Mouse (Mus musculus) hindbrain, embryonic 15.5 days (tissue): ENCODE results near the gene Fezf1. TPM values are rescaled to one million over a fixed set of nuclear protein-coding genes. Genes with fewer than 3 reads are reported as not detected.

Source experiments
- ATAC-seq: fragments of 200-750 bp; cut with Nextera tagmentation; 2 replicates; pipeline ENCODE4 v1.8.0; 2017; ENCODE audit warnings: low read depth, moderate number of reproducible peaks, moderate TSS enrichment; ENCODE audit not compliant: low FRiP score
- H3K27ac ChIP-seq: fragments of 300-500 bp; sonication (generic); replicated peaks from 2 replicates; pipeline ENCODE4 v1.5.1; 2015; ENCODE audit warnings: mild to moderate bottlenecking, inconsistent platforms
- H3K27me3 ChIP-seq: fragments of 300-500 bp; sonication (generic); 2 replicates; pipeline ENCODE4 v1.6.1; 2015; ENCODE audit warnings: control low read depth, inconsistent platforms
- H3K36me3 ChIP-seq: fragments of 300-500 bp; sonication (generic); 2 replicates; pipeline ENCODE4 v1.6.1; 2015; ENCODE audit warnings: control low read depth, inconsistent platforms
- H3K4me1 ChIP-seq: fragments of 300-500 bp; sonication (generic); replicated peaks from 2 replicates; pipeline ENCODE4 v1.6.1; 2015; ENCODE audit warnings: control low read depth, inconsistent platforms
- H3K4me2 ChIP-seq: fragments of 300-500 bp; sonication (generic); 2 replicates; pipeline ENCODE4 v1.6.1; 2015; ENCODE audit warnings: moderate library complexity, mild to moderate bottlenecking, inconsistent platforms
- H3K4me3 ChIP-seq: fragments of 300-500 bp; sonication (generic); 2 replicates; pipeline ENCODE4 v1.5.1; 2015; ENCODE audit warnings: mild to moderate bottlenecking, inconsistent platforms
- H3K9ac ChIP-seq: fragments of 300-500 bp; sonication (generic); 2 replicates; pipeline ENCODE4 v1.6.1; 2015; ENCODE audit warnings: inconsistent platforms
- H3K9me3 ChIP-seq: fragments of 300-500 bp; sonication (generic); 2 replicates; pipeline ENCODE4 v1.6.1; 2016; ENCODE audit warnings: control low read depth, inconsistent platforms
- WGBS: fragments of 180-500 bp; shearing (Covaris S2); methylation state at CpG from one replicate; pipeline ENCODE4 v1.1.7; 2015; 5-methylcytosine and 5-hydroxymethylcytosine counted together
- polyA plus RNA-seq: library from polyadenylated mRNA; unstranded; fragments of >200 nt; fragmentation: Nextera tagmentation; extraction: Ambion mirVana; gene quantifications from 2 replicates; pipeline ENCODE4 v1.2.1, GENCODE M21; 2015

Fezf1 gene
- polyA plus RNA-seq, 1 experiment from 2014 or later: not detected

GRCm38 (mm10) chr6:23254644-23255043 lies 6.5 kb upstream of the Fezf1 start:
- WGBS: 3% methylated on average over 11 of the region's 11 CpGs
- ATAC-seq: no peak
- H3K36me3 ChIP-seq: no peaks in the 10 kb centered on the region
- peaks cover 88% of the 10 kb centered on the region for H3K27me3 ChIP-seq
- peaks cover 2% of the 10 kb centered on the region for H3K4me1 ChIP-seq
- H3K4me3 ChIP-seq: no peak overlapping the region
- H3K4me2 ChIP-seq: no peak overlapping the region
- H3K9me3 ChIP-seq: no peaks in the 10 kb centered on the region
- no peak overlapping the region for H3K27ac ChIP-seq
- H3K9ac ChIP-seq: no peak overlapping the region

GRCm38 (mm10) chr6:23253353-23254311 lies 5.5 kb upstream of the Fezf1 start:
- no peak overlapping the region for H3K4me2 ChIP-seq
- no peak overlapping the region for H3K4me3 ChIP-seq
- no peaks in the 10 kb centered on the region for H3K36me3 ChIP-seq
- peaks cover 83% of the 10 kb centered on the region for H3K27me3 ChIP-seq
- under 1% methylated on average over 43 of the region's 43 CpGs for WGBS
- peaks cover 5% of the 10 kb centered on the region for H3K4me1 ChIP-seq
- ATAC-seq: 0 out of 2 replicates have a peak, but pooled peaks have one; percentile 36
- H3K9ac ChIP-seq: no peak overlapping the region
- no peak overlapping the region for H3K27ac ChIP-seq
- no peaks in the 10 kb centered on the region for H3K9me3 ChIP-seq

DNA sequence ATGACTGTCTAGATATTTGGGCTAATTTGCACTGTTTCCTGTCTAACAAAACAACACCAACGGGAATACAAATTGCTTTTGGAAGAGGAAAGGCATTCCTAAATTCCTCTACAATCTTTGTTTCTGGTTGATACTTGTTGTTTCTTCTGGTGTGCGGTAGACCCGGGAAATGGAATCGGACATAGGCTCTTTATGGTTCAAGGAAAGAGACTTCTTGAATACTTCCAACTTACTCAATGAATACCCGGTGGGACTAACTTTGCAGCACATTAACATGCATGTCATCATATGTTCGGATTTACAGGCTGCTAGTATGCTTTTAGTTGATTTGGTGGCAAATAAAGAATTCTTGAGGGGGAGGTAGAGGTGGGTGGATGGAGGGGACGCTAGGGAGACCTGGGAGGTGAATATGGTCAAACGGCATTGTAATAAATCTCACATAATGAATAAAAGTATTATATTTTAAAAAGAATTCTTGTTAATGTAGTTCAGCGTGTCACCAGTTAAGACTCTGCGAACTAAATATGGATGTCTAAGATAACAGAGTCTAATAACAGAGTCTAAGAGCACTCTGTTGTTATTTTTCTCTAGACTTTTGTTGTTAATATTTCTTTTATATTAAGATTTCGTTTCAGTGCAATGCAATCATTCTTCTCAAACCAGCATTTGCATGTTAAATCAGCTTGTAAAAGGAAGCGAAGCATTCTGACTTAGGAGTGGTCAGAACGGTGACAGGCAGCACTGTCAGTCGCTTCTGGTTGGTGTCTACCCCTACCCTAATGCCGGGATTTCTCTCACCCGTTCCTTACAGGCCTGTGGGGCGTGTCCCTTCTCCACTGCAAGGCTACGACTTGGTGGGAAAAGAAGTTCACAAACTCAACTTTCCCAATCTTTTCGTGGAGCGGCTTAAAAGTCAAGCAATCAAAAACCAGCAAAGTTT lies 4.3 kb upstream of the Fezf1 start:
- peaks cover 81% of the 10 kb centered on the region for H3K27me3 ChIP-seq
- no peak overlapping the region for H3K9ac ChIP-seq
- H3K36me3 ChIP-seq: no peaks in the 10 kb centered on the region
- no peak for ATAC-seq
- no peak overlapping the region for H3K27ac ChIP-seq
- no peak overlapping the region for H3K4me2 ChIP-seq
- H3K4me3 ChIP-seq: no peak overlapping the region
- H3K9me3 ChIP-seq: no peaks in the 10 kb centered on the region
- 1% methylated on average over 20 of the region's 20 CpGs for WGBS
- peaks cover 5% of the 10 kb centered on the region for H3K4me1 ChIP-seq

DNA sequence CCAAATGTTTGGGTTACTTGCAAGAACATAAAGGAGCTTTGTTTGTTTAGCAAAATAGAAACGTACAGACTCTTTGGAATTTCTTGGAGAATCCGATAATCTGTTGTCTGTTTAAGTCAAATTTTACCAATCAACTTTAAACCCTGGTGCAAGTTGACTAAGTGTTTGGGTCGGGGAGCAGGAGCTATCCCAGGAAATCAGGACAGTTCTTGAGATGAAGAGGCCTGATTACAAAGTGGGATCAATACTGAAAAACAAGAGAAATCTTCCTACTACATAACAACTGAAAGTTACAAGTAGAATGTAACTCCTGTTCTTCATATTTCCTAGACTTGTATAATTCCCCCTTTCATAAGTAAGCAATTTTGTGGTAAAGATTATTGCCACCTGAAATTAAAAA lies 3.3 kb upstream of the Fezf1 start:
- WGBS: 3% methylated on average over 3 of the region's 3 CpGs
- Histone ChIP-seq H3K9me3 (no peaks in the 10 kb centered on the region), H3K27me3 (peaks cover 77% of the 10 kb centered on the region), H3K4me2 (no peak overlapping the region), H3K9ac (no peak overlapping the region), H3K4me3 (no peak overlapping the region), H3K36me3 (no peaks in the 10 kb centered on the region), H3K4me1 (peaks cover 5% of the 10 kb centered on the region), H3K27ac (no peak overlapping the region)
- ATAC-seq: no peak

DNA sequence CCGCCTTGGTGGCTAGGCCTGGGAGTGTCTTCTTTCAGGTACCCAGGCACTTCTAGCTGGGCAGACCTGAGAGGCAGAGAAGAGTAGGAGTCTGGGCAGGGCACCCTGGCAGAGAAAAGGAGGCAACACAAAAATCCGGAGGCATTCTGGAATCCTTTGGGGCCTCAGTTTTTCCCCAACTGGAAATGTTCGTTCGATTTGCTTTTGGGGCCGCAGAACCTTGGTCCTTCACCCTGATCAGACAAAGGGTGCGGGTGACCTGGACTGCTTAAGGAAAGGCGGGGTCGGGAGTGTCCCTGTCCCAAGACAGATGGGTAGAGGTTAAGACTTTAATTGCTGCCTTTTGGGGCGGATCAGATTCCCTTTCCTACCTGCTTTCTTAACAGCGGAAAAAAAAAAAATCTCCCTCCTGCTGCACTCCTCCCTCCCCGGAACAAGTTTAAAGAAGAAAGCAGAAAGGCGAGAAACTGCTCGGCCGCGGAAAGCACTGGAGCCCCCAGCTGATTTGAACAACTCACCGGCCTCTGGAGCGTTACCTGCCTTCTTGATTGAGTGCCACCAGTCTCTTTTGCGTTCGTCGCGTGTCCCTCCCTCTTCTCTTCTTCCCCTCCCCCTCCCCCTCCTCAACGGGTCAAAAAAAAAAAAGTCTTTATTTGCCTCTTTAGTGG lies 2.3 kb upstream of the Fezf1 start:
- Histone ChIP-seq H3K4me1 (peaks cover 5% of the 10 kb centered on the region), H3K27ac (no peak overlapping the region), H3K4me3 (no peak overlapping the region), H3K27me3 (peaks cover 76% of the 10 kb centered on the region), H3K36me3 (no peaks in the 10 kb centered on the region), H3K4me2 (no peak overlapping the region), H3K9me3 (no peaks in the 10 kb centered on the region), H3K9ac (no peak overlapping the region)
- WGBS: 0% methylated on average over 22 of the region's 22 CpGs
- ATAC-seq: no peak

GRCm38 (mm10) chr6:23249616-23250287 lies 1.6 kb upstream of the Fezf1 start:
- WGBS: under 1% methylated on average over 29 of the region's 29 CpGs
- peaks cover 5% of the 10 kb centered on the region for H3K4me1 ChIP-seq
- H3K27ac ChIP-seq: no peak overlapping the region
- no peaks in the 10 kb centered on the region for H3K36me3 ChIP-seq
- peaks cover 71% of the 10 kb centered on the region for H3K27me3 ChIP-seq
- peak overlapping the region; percentile 52 for H3K4me2 ChIP-seq
- H3K4me3 ChIP-seq: peak overlapping the region; percentile 32
- H3K9ac ChIP-seq: no peak overlapping the region
- peak; percentile 39; the same call in 1 of the 2 replicates for ATAC-seq
- no peaks in the 10 kb centered on the region for H3K9me3 ChIP-seq

- ATAC-seq: no peak
- Histone ChIP-seq H3K27me3 (peaks cover 71% of the 10 kb centered on the region), H3K9ac (no peak overlapping the region), H3K9me3 (no peaks in the 10 kb centered on the region), H3K4me1 (peaks cover 5% of the 10 kb centered on the region), H3K36me3 (no peaks in the 10 kb centered on the region), H3K4me3 (peak overlapping the region; percentile 32; the same call in 1 of the 2 replicates), H3K4me2 (peak overlapping the region; percentile 52), H3K27ac (no peak overlapping the region)
- WGBS: under 1% methylated on average over 20 of the region's 24 CpGs
Observed at GRCm38 (mm10) chr6:23249053-23249401, 865 bp upstream of the Fezf1 start.

DNA sequence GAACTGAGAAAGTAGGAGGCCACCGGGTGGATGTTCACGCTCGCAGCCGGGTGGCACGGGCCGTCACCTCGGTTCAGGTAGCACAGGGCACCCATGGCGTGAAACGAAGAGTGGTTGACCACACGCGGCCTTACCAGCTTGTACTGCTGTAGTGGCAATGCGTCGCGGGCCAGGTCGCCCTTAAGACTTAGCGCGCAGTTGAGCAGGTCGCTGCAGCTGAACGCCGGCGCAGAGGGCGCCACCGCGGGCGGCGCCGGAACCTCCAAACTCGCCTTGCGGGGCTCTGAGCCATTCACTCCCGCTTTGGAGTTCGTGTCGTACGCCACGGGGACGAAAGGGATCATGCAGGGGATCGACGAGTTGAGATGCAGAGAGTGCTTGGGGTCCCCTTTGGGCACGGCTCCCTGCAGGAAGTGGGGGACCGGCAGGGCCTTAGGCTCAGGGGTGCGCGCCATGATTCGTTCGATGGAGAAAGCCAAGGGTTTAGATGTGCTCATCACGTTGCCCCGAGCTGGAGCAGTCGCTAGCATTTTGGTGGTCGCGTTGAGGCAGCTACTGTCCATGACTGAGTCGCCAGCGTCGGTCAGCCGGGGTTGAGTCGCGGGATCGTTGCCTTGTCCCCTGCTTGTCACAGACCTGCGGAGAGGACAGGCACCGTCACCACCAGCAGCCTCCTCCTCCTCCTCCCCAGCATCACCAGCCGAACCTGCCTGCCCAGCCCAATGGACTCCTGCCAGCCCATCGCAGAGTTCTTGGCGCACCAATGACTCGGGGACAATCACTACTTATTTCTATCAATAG lies 450 bp downstream of the Fezf1 start:
- H3K9ac ChIP-seq: no peak overlapping the region
- peaks cover 71% of the 10 kb centered on the region for H3K27me3 ChIP-seq
- no peaks in the 10 kb centered on the region for H3K9me3 ChIP-seq
- WGBS: under 1% methylated on average over 61 of the region's 61 CpGs
- no peak overlapping the region for H3K4me2 ChIP-seq
- H3K36me3 ChIP-seq: no peaks in the 10 kb centered on the region
- no peak overlapping the region for H3K27ac ChIP-seq
- no peak overlapping the region for H3K4me3 ChIP-seq
- ATAC-seq: no peak
- peaks cover 5% of the 10 kb centered on the region for H3K4me1 ChIP-seq

DNA sequence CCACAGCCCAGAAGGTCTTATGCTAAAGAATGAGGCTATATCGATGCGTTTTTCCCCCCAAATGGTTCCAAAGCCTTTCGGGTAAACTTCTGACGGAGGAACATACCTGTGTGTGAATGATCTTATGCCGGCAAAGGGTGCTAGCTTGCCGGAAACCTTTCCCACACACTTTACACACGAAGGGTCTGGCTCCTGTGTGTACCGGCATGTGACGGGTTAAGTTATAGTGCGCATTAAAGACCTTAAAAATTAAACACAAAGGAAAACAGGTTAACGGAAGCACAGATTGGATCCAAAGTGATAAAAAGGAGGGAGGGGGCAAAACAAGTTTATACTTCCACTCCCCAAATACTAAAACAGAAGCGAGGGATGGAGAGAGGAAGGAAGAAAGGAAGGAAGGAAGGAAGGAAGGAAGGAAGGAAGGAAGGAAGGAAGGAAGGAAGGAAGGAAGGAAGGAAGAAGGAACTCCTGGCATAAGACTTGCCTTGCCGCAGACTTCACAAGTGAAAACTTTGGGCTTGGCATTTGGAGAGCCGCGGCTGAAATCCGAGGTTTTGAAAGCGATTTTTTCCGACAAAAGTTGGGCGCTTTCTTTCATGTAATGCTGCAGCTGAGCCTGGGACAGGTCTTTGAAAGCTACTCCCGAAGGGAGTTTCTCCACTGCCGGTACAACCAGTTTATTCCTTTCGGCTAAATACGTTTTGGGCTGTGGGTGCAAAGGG lies 1.2 kb downstream of the Fezf1 start:
- no peak for ATAC-seq
- no peaks in the 10 kb centered on the region for H3K36me3 ChIP-seq
- WGBS: under 1% methylated on average over 23 of the region's 23 CpGs

DNA sequence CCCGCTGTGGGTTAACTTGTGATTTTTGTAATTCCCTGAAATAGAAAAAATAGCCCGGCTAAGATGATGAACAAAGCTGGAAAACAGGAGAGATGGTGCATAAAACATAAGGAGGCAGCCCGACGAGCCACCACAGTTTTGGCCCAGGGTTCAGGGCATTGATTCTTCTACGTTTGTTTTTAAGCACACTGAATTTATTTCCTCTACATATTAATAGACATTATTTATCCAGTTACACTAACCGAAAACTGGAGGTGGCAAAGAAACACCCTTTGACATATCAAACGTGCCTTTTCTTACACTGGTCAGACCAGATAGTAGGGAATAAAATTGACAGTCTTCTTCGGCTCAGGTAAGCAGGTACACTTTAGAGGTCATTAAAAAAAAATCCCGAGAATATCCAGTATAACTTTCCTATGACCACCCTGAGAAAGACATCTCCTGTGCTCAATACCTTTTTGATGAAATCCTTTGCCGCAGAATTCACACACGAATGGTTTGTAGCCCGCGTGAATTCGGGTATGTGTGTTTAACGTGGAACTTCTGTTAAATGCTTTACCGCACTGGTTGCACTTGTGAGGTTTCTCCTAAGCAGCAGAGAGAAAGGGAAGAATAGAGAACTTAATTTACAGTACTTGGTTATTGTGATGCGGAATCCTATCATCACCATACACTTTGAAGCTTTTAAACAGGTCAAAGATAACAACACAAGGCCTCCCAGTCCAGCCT lies 1.9 kb downstream of the Fezf1 start:
- no peaks in the 10 kb centered on the region for H3K9me3 ChIP-seq
- no peak overlapping the region for H3K4me3 ChIP-seq
- ATAC-seq: no peak
- WGBS: 4% methylated on average over 17 of the region's 17 CpGs
- peaks cover 5% of the 10 kb centered on the region for H3K4me1 ChIP-seq
- H3K36me3 ChIP-seq: no peaks in the 10 kb centered on the region
- H3K9ac ChIP-seq: no peak overlapping the region
- H3K27ac ChIP-seq: no peak overlapping the region
- peaks cover 76% of the 10 kb centered on the region for H3K27me3 ChIP-seq
- H3K4me2 ChIP-seq: no peak overlapping the region

More for the DNA sequence above, 1.2 kb downstream of the Fezf1 start:
- Histone ChIP-seq H3K4me1 (peaks cover 5% of the 10 kb centered on the region), H3K27me3 (peaks cover 73% of the 10 kb centered on the region), H3K4me2 (no peak overlapping the region), H3K9ac (no peak overlapping the region), H3K27ac (no peak overlapping the region), H3K9me3 (no peaks in the 10 kb centered on the region), H3K4me3 (no peak overlapping the region)
